Mouse (Mus musculus): ENCODE data around the gene Cacna1c. TPM values are rescaled to one million over a fixed set of nuclear protein-coding genes. Genes with fewer than 3 reads are reported as not detected.

The Cacna1c gene
- polyA plus RNA-seq, 1 experiment from 2014 or later = 7.1 TPM

GRCm38 (mm10) chr6:118989999-118990776 lies 206.0 kb downstream of the Cacna1c start:
- no peaks in the 10 kb centered on the region for H3K9me3 ChIP-seq (ENCODE audit: control insufficient read depth, low read length)
- H3K4me3 ChIP-seq (replicated peaks; ENCODE audit: low read depth, low read length) = no peak overlapping the region
- H3K27me3 ChIP-seq (ENCODE audit: control insufficient read depth, insufficient read depth, low read length) = no peaks in the 10 kb centered on the region
- H3K27ac ChIP-seq (replicated peaks; ENCODE audit: low read depth, low read length) = peak overlapping the region; percentile 67
- 0 out of 2 replicates have a peak, but pooled peaks cover 5% of the 10 kb centered on the region for H3K4me1 ChIP-seq (ENCODE audit: control insufficient read depth, insufficient read depth, low read length)
- DNase-seq (peak; percentile 48), ATAC-seq (ENCODE audit: low FRiP score, low TSS enrichment) (no peak)
- no peaks in the 10 kb centered on the region for H3K36me3 ChIP-seq (ENCODE audit: control insufficient read depth, insufficient read depth, low read length)
- H3K9ac ChIP-seq (replicated peaks; ENCODE audit: low read length) = no peak overlapping the region
- no peak overlapping the region for H3K4me2 ChIP-seq (ENCODE audit: low read length)
- 74% methylated on average over 9 of the region's 9 CpGs for WGBS

- Histone ChIP-seq H3K4me2 (ENCODE audit: low read length) (no peak overlapping the region), H3K4me1 (ENCODE audit: control insufficient read depth, insufficient read depth, low read length) (0 out of 2 replicates have a peak, but pooled peaks cover 4% of the 10 kb centered on the region), H3K27ac (replicated peaks; ENCODE audit: low read depth, low read length) (no peak overlapping the region), H3K27me3 (ENCODE audit: control insufficient read depth, insufficient read depth, low read length) (no peaks in the 10 kb centered on the region), H3K4me3 (replicated peaks; ENCODE audit: low read depth, low read length) (no peak overlapping the region), H3K9me3 (ENCODE audit: control insufficient read depth, low read length) (no peaks in the 10 kb centered on the region), H3K36me3 (ENCODE audit: control insufficient read depth, insufficient read depth, low read length) (no peaks in the 10 kb centered on the region), H3K9ac (replicated peaks; ENCODE audit: low read length) (no peak overlapping the region)
- DNase-seq (no peak), ATAC-seq (ENCODE audit: low FRiP score, low TSS enrichment) (no peak)
- WGBS = 70% methylated on average over 11 of the region's 11 CpGs
Measured at GRCm38 (mm10) chr6:118984181-118984901, 211.9 kb downstream of the Cacna1c start.

GRCm38 (mm10) chr6:118983471-118984040 lies 212.7 kb downstream of the Cacna1c start:
- Histone ChIP-seq H3K9ac (replicated peaks; ENCODE audit: low read length) (no peak overlapping the region), H3K27me3 (ENCODE audit: control insufficient read depth, insufficient read depth, low read length) (no peaks in the 10 kb centered on the region), H3K27ac (replicated peaks; ENCODE audit: low read depth, low read length) (no peak overlapping the region), H3K4me3 (replicated peaks; ENCODE audit: low read depth, low read length) (no peak overlapping the region), H3K9me3 (ENCODE audit: control insufficient read depth, low read length) (no peaks in the 10 kb centered on the region), H3K4me1 (ENCODE audit: control insufficient read depth, insufficient read depth, low read length) (peaks cover 7% of the 10 kb centered on the region), H3K4me2 (ENCODE audit: low read length) (no peak overlapping the region), H3K36me3 (ENCODE audit: control insufficient read depth, insufficient read depth, low read length) (no peaks in the 10 kb centered on the region)
- DNase-seq (no peak), ATAC-seq (ENCODE audit: low FRiP score, low TSS enrichment) (no peak)
- WGBS = 86% methylated on average over 8 of the region's 8 CpGs

- Histone ChIP-seq H3K36me3 (ENCODE audit: control insufficient read depth, insufficient read depth, low read length) (no peaks in the 10 kb centered on the region), H3K9me3 (ENCODE audit: control insufficient read depth, low read length) (no peaks in the 10 kb centered on the region), H3K9ac (replicated peaks; ENCODE audit: low read length) (no peak overlapping the region), H3K27ac (replicated peaks; ENCODE audit: low read depth, low read length) (no peak overlapping the region), H3K4me3 (replicated peaks; ENCODE audit: low read depth, low read length) (no peak overlapping the region), H3K4me2 (ENCODE audit: low read length) (no peak overlapping the region), H3K27me3 (ENCODE audit: control insufficient read depth, insufficient read depth, low read length) (no peaks in the 10 kb centered on the region), H3K4me1 (ENCODE audit: control insufficient read depth, insufficient read depth, low read length) (peaks cover 27% of the 10 kb centered on the region)
- ATAC-seq (ENCODE audit: low FRiP score, low TSS enrichment) = no peak
- no peak for DNase-seq
- 73% methylated on average over 12 of the region's 12 CpGs for WGBS
Measured at GRCm38 (mm10) chr6:118980265-118980664, 216.0 kb downstream of the Cacna1c start.

- Histone ChIP-seq H3K9me3 (ENCODE audit: control insufficient read depth, low read length) (no peaks in the 10 kb centered on the region), H3K4me3 (replicated peaks; ENCODE audit: low read depth, low read length) (no peak overlapping the region), H3K27ac (replicated peaks; ENCODE audit: low read depth, low read length) (peak overlapping the region; percentile 76), H3K4me2 (ENCODE audit: low read length) (peak overlapping the region; percentile 39), H3K27me3 (ENCODE audit: control insufficient read depth, insufficient read depth, low read length) (no peaks in the 10 kb centered on the region), H3K36me3 (ENCODE audit: control insufficient read depth, insufficient read depth, low read length) (no peaks in the 10 kb centered on the region), H3K4me1 (ENCODE audit: control insufficient read depth, insufficient read depth, low read length) (peaks cover 23% of the 10 kb centered on the region), H3K9ac (replicated peaks; ENCODE audit: low read length) (no peak overlapping the region; the same call in 1 of the 2 replicates)
- WGBS = 10% methylated on average over 10 of the region's 10 CpGs
- DNase-seq (peak; percentile 78), ATAC-seq (ENCODE audit: low FRiP score, low TSS enrichment) (peak; percentile 85)
Measured at GRCm38 (mm10) chr6:118977443-118978271, 218.6 kb downstream of the Cacna1c start.

GRCm38 (mm10) chr6:118976617-118977016 lies 219.6 kb downstream of the Cacna1c start:
- Histone ChIP-seq H3K36me3 (ENCODE audit: control insufficient read depth, insufficient read depth, low read length) (no peaks in the 10 kb centered on the region), H3K27me3 (ENCODE audit: control insufficient read depth, insufficient read depth, low read length) (no peaks in the 10 kb centered on the region), H3K4me1 (ENCODE audit: control insufficient read depth, insufficient read depth, low read length) (peaks cover 23% of the 10 kb centered on the region), H3K27ac (replicated peaks; ENCODE audit: low read depth, low read length) (no peak overlapping the region), H3K9me3 (ENCODE audit: control insufficient read depth, low read length) (no peaks in the 10 kb centered on the region), H3K4me2 (ENCODE audit: low read length) (no peak overlapping the region), H3K4me3 (replicated peaks; ENCODE audit: low read depth, low read length) (no peak overlapping the region), H3K9ac (replicated peaks; ENCODE audit: low read length) (no peak overlapping the region)
- DNase-seq = no peak
- 82% methylated on average over 14 of the region's 14 CpGs for WGBS
- ATAC-seq (ENCODE audit: low FRiP score, low TSS enrichment) = no peak

GRCm38 (mm10) chr6:118971844-118972531 lies 224.2 kb downstream of the Cacna1c start:
- H3K9me3 ChIP-seq (ENCODE audit: control insufficient read depth, low read length) = no peaks in the 10 kb centered on the region
- DNase-seq (no peak), ATAC-seq (ENCODE audit: low FRiP score, low TSS enrichment) (no peak)
- no peak overlapping the region for H3K27ac ChIP-seq (replicated peaks; ENCODE audit: low read depth, low read length)
- no peak overlapping the region for H3K4me3 ChIP-seq (replicated peaks; ENCODE audit: low read depth, low read length)
- H3K9ac ChIP-seq (replicated peaks; ENCODE audit: low read length) = no peak overlapping the region
- no peak overlapping the region for H3K4me2 ChIP-seq (ENCODE audit: low read length)
- H3K27me3 ChIP-seq (ENCODE audit: control insufficient read depth, insufficient read depth, low read length) = no peaks in the 10 kb centered on the region
- WGBS = 55% methylated on average over 9 of the region's 10 CpGs
- H3K4me1 ChIP-seq (ENCODE audit: control insufficient read depth, insufficient read depth, low read length) = peaks cover 4% of the 10 kb centered on the region
- H3K36me3 ChIP-seq (ENCODE audit: control insufficient read depth, insufficient read depth, low read length) = no peaks in the 10 kb centered on the region

- Histone ChIP-seq H3K4me1 (ENCODE audit: control insufficient read depth, insufficient read depth, low read length) (no peaks in the 10 kb centered on the region), H3K9ac (replicated peaks; ENCODE audit: low read length) (no peak overlapping the region), H3K4me3 (replicated peaks; ENCODE audit: low read depth, low read length) (no peak overlapping the region), H3K4me2 (ENCODE audit: low read length) (no peak overlapping the region), H3K27ac (replicated peaks; ENCODE audit: low read depth, low read length) (no peak overlapping the region), H3K9me3 (ENCODE audit: control insufficient read depth, low read length) (no peaks in the 10 kb centered on the region), H3K36me3 (ENCODE audit: control insufficient read depth, insufficient read depth, low read length) (no peaks in the 10 kb centered on the region), H3K27me3 (ENCODE audit: control insufficient read depth, insufficient read depth, low read length) (no peaks in the 10 kb centered on the region)
- no peak for DNase-seq
- WGBS = 86% methylated on average over 4 of the region's 4 CpGs
- no peak for ATAC-seq (ENCODE audit: low FRiP score, low TSS enrichment)
Measured at GRCm38 (mm10) chr6:118968776-118969175, 227.4 kb downstream of the Cacna1c start.

Data from midbrain, embryonic 14.5 days (tissue).